Mouse (Mus musculus) cerebellum, adult 8-10 months (tissue): ENCODE measurements at regions not wholly inside any gene's neighbourhood (a gene's known extent, or its start where the extent isn't known, plus 50 kb on each side); places are given as distances from the start of the nearest gene placed in this dataset.
"Not testable (repeated sequence)": the region's sequence is repeated elsewhere in the genome, so short reads cannot be mapped to it uniquely, and the experiment has no call there.

Source experiments
- DNase-seq: peaks from one replicate; pipeline ENCODE4 v3.0.0; 2022

- no peak for DNase-seq
Observed at GRCm38 (mm10) chr13:78900693-78901092, 701.1 kb upstream of the Nr2f1 start.

DNA sequence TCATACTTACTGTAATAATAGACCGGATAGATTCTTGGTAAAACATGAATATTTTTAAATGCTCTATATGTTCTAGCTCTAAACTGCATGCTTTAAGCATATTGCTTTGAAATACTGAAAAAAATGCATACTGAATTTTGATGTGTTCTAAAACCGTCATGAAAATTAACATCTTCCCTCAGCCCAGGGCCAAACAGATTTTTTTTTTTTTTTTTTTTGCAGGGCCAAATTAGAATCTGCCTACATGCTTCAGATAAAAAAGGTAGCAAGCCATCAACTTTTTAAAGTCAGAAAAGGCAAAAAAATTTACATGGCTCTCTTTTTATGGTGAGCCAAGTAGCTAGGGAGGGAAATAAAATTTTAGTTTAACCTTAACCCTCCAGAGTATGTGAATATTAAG, 692.7 kb upstream of the Nr2f1 start:
- DNase-seq, result no peak

DNA sequence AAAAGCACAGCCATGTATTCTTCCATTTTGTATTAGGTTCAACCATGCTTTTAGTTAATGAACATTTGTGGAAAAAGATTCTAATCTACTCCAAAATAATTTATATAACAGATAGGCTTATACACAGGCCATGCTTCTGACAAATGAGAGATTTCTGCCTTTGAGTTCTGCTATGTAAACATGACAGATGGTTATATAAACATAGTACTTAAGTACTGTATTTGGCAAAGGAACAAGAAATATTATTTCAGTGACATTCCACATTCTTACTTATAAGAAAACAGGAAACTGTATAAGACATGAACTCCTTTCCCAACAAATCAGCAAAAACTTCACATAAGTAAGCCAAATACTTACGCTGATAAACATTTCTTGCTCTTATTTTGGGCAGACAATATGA, 683.5 kb upstream of the Nr2f1 start:
- DNase-seq, result no peak

DNA sequence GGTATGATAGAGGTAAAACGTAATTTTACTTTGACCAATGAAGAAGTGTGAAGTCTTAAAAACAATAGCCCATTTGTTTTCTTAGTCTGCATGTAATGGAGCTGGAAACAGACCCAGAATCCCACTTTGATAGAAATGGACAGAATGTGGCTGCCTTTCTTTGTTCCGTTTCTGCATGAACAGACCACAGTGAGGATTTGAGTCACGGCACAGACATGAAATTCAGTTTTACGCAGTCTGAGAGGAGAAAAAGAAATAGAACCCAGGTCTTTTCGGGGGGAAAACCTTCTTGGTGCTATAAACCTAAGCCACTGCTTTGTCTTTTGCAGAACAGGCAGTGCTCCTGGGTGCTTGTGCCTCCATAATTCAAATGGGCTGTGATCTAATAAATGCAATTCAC, 673.0 kb upstream of the Nr2f1 start:
- no peak for DNase-seq

DNA sequence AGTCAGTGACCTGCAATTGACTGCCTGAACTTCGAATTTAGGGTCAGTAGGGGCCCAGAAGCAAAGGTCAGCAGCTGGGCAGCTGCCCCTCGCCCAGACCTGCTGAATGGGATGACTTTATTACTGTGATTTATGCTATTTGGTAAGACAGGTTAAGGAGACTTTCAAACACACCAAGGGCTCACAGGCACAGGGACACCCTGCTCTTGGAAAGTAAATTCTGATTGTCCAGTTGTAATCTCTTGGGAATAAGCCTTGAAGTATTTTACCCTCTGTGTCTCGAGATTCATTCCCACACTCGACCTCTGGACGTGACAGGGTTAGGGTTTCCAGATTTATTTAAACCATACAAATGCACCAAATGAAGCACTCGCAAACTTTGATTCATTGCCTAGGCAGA, 672.4 kb upstream of the Nr2f1 start:
- no peak for DNase-seq

- no peak for DNase-seq
Observed at GRCm38 (mm10) chr13:78871254-78871653, 671.7 kb upstream of the Nr2f1 start.

- DNase-seq, result not testable (repeated sequence)
Observed at GRCm38 (mm10) chr13:78824357-78824756, 624.8 kb upstream of the Nr2f1 start.

GRCm38 (mm10) chr13:78809656-78810055, 610.1 kb upstream of the Nr2f1 start:
- no peak for DNase-seq

DNA sequence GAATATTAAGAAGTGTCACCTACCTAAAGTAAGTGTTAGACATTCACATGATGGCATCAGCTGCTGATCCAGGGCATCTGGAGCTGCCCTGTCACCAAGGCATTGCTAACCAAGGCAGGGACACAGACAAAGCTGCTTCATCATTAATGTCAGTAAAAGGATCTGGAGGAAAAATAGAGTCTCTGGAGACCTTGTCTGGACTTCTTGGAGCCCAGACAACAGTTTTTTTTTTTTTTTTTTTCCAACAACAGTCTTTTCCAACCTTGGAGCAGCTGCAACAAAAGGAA, 603.2 kb upstream of the Nr2f1 start:
- no peak for DNase-seq

- no peak for DNase-seq
Observed at GRCm38 (mm10) chr13:78802011-78802837, 602.7 kb upstream of the Nr2f1 start.

GRCm38 (mm10) chr13:78799641-78800040, 600.1 kb upstream of the Nr2f1 start:
- DNase-seq, result no peak

DNA sequence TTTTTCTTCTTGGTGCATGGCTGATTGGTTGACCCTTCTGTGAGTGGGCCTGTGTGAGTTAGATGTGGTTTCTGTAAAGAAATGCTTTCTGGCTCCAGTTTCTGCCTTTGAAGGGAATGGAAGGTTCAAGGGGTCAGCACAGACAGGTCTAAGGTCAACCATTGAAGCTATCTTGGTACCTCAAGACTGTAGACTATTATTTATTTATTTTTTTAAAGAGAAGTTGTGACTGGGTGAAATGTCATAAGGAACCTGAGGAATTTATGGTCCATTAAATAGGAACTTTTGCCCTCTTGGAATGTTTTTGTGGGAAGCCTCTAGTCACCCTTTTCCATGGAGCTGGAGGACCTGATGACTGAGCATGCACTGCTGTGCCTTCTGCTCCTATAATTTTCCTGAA, 595.7 kb upstream of the Nr2f1 start:
- DNase-seq, result no peak

DNA sequence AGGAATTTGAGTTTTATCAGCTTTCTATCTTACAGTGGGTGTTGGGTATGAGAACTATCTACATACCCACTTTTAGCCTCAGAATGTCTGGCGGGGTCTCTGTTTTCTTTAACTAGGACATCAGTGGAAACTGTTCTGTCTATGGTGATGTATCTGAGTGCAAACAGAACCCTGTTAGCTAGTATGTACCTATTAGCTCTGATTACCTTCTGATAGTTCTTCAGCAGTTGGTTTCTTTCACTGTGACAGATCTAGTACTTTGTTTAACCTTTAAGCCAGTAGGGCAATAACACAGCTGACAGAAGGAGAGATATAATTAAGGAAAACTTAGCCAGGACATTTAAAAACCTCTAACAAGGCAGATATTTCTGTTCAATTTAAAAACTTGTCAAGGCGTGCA, 584.7 kb upstream of the Nr2f1 start:
- no peak for DNase-seq

DNA sequence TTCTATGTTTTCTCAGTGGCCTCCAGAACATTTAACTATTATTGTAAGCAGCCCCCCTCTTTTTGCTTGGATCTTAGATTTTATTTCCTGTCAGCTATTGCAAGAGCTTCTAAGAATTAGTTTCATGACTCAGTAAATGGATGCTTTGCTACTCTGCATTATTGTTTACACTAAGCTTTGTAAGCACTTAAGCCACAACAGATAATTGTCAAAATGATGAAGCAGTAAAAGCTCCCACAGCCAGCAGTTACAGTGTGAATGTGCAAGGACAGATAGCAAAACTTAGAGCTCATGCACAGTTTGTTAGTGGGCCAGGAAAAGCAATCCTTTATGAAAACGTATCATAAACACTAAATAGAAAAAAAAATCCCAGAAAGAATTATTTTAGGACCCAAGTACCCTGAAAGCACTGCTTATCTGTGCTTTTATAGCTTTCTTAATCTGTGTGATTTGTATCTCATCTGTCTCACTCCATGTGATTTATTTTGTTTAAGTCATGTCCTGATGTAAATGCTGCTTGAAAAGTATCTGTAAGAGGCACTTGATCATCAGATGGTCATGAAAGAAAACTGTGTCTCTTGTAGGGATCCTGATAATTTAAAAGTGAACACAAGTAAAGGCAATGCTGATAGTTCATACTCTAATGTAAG, 584.2 kb upstream of the Nr2f1 start:
- no peak for DNase-seq
